Mouse (Mus musculus): ENCODE measurements at regions not wholly inside any gene's neighbourhood (a gene's known extent, or its start where the extent isn't known, plus 50 kb on each side); places are given as distances from the start of the nearest gene placed in this dataset.
"Not testable (repeated sequence)": the region's sequence is repeated elsewhere in the genome, so short reads cannot be mapped to it uniquely, and the experiment has no call there.

- no peak for DNase-seq
These were observed 333.1 kb upstream of the Gm6657 start for GRCm38 (mm10) chr12:77860769-77861557.

GRCm38 (mm10) chr12:77867947-77868495 is 326.0 kb upstream of the Gm6657 start:
- no peak for DNase-seq

GRCm38 (mm10) chr12:77869296-77869695 is 324.7 kb upstream of the Gm6657 start:
- DNase-seq, result no peak

GRCm38 (mm10) chr12:77887335-77887734 is 306.7 kb upstream of the Gm6657 start:
- no peak for DNase-seq

GRCm38 (mm10) chr12:77891452-77891851 is 302.6 kb upstream of the Gm6657 start:
- DNase-seq, result no peak

GRCm38 (mm10) chr12:77894238-77894637 is 299.8 kb upstream of the Gm6657 start:
- no peak for DNase-seq

- no peak for DNase-seq
These were observed 298.5 kb upstream of the Gm6657 start for GRCm38 (mm10) chr12:77895508-77895907.

- not testable (repeated sequence) for DNase-seq
These were observed 295.1 kb upstream of the Gm6657 start for GRCm38 (mm10) chr12:77898974-77899373.

- no peak for DNase-seq
These were observed 292.8 kb upstream of the Gm6657 start for GRCm38 (mm10) chr12:77901254-77901653.

- no peak for DNase-seq
These were observed 281.0 kb upstream of the Gm6657 start for GRCm38 (mm10) chr12:77912863-77913554.

- DNase-seq, result no peak
These were observed 265.3 kb upstream of the Gm6657 start for GRCm38 (mm10) chr12:77928729-77929128.

- DNase-seq, result no peak
These were observed 264.5 kb upstream of the Gm6657 start for GRCm38 (mm10) chr12:77929571-77929970.

GRCm38 (mm10) chr12:77943960-77944359 is 250.1 kb upstream of the Gm6657 start:
- DNase-seq, result no peak

- DNase-seq, result peak in 1 of 2 experiments; percentile 5
These were observed 244.5 kb upstream of the Gm6657 start for GRCm38 (mm10) chr12:77949474-77950017.

GRCm38 (mm10) chr12:77952492-77952891 is 241.6 kb upstream of the Gm6657 start:
- DNase-seq, result no peak

GRCm38 (mm10) chr12:77962631-77963030 is 231.4 kb upstream of the Gm6657 start:
- peak; percentile 5 to 20 for DNase-seq

- no peak for DNase-seq
These were observed 225.5 kb upstream of the Gm6657 start for GRCm38 (mm10) chr12:77968543-77968942.

- no peak for DNase-seq
These were observed 224.0 kb upstream of the Gm6657 start for GRCm38 (mm10) chr12:77970026-77970425.

GRCm38 (mm10) chr12:77972165-77972564 is 221.9 kb upstream of the Gm6657 start:
- DNase-seq, result no peak

- no peak for DNase-seq
These were observed 217.1 kb upstream of the Gm6657 start for GRCm38 (mm10) chr12:77976952-77977351.

- no peak for DNase-seq
These were observed 207.3 kb upstream of the Gm6657 start for GRCm38 (mm10) chr12:77986738-77987137.

- no peak for DNase-seq
These were observed 204.3 kb upstream of the Gm6657 start for GRCm38 (mm10) chr12:77989766-77990165.

- DNase-seq, result no peak
These were observed 202.4 kb upstream of the Gm6657 start for GRCm38 (mm10) chr12:77991627-77992026.

GRCm38 (mm10) chr12:77994176-77994575 is 199.9 kb upstream of the Gm6657 start:
- no peak for DNase-seq

Data from lung, adult 18-20 months (tissue).